Mouse (Mus musculus): ENCODE data around the gene Ifna16. TPM values are rescaled to one million over a fixed set of nuclear protein-coding genes. Genes with fewer than 3 reads are reported as not detected.

Ifna16 gene
- polyA plus RNA-seq (2014; fragmentation: Nextera tagmentation; extraction: Ambion mirVana): not detected in 2 replicates

DNA sequence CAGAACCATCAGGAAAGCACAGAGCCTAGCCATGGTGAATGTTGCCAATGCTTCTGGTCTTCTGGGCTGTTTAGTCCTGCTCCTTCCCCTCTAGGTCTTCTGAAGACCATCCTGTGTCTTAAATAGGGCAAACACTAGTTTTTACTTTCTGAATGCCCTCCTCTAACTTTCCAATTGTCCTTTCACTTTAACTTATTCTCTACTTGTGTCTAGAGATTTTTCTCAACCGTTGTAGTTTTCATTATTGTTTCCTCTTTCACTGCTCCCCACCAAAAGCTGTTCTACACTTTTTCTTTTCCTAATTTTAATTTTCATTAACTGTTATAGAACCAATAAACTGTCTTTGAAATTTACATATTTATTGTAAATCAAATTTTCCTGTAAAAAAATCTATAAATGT is at the start of gene Ifna16:
Ifna16 (minus strand) TSS at position 101 of the 400 bp plus-strand sequence.
- Histone ChIP-seq H3K36me3 (ENCODE audit: control insufficient read depth, insufficient read depth, low read length) (no peaks in the 10 kb centered on the region), H3K4me3 (ENCODE audit: low read depth, low read length) (no peak within 1 kb of the TSS), H3K9ac (ENCODE audit: low read depth, low read length) (no peak within 1 kb of the TSS), H3K9me3 (ENCODE audit: control insufficient read depth, low read length) (no peaks in the 10 kb centered on the region), H3K27ac (replicated peaks; ENCODE audit: low read depth, low read length) (no peak within 1 kb of the TSS), H3K4me1 (ENCODE audit: control insufficient read depth, insufficient read depth, low read length) (no peaks in the 10 kb centered on the region), H3K27me3 (replicated peaks; ENCODE audit: control insufficient read depth, insufficient read depth, low read length) (no peaks in the 10 kb centered on the region), H3K4me2 (ENCODE audit: low read depth, low read length) (no peak within 1 kb of the TSS)
- 76% methylated on average over 1 of the region's 1 CpGs for WGBS
- no peak for DNase-seq (ENCODE audit: low spot score)
- ATAC-seq (ENCODE audit: low read depth): no peak

GRCm38 (mm10) chr4:88723497-88724090 is 46.9 kb upstream of the Ifna16 start:
- ATAC-seq (ENCODE audit: low read depth) (no peak; the same call in 1 of the 2 replicates), DNase-seq (ENCODE audit: low spot score) (peak; percentile 38)
- Histone ChIP-seq H3K27ac (replicated peaks; ENCODE audit: low read depth, low read length) (peak overlapping the region; percentile 70), H3K4me1 (ENCODE audit: control insufficient read depth, insufficient read depth, low read length) (peaks cover 17% of the 10 kb centered on the region), H3K36me3 (ENCODE audit: control insufficient read depth, insufficient read depth, low read length) (peaks cover 15% of the 10 kb centered on the region), H3K4me2 (ENCODE audit: low read depth, low read length) (0 out of 2 replicates have a peak overlapping the region, but pooled peaks have one; percentile 12), H3K9ac (ENCODE audit: low read depth, low read length) (no peak overlapping the region), H3K4me3 (ENCODE audit: low read depth, low read length) (no peak overlapping the region), H3K27me3 (replicated peaks; ENCODE audit: control insufficient read depth, insufficient read depth, low read length) (no peaks in the 10 kb centered on the region), H3K9me3 (ENCODE audit: control insufficient read depth, low read length) (no peaks in the 10 kb centered on the region)
- 56% methylated on average over 8 of the region's 8 CpGs for WGBS

DNA sequence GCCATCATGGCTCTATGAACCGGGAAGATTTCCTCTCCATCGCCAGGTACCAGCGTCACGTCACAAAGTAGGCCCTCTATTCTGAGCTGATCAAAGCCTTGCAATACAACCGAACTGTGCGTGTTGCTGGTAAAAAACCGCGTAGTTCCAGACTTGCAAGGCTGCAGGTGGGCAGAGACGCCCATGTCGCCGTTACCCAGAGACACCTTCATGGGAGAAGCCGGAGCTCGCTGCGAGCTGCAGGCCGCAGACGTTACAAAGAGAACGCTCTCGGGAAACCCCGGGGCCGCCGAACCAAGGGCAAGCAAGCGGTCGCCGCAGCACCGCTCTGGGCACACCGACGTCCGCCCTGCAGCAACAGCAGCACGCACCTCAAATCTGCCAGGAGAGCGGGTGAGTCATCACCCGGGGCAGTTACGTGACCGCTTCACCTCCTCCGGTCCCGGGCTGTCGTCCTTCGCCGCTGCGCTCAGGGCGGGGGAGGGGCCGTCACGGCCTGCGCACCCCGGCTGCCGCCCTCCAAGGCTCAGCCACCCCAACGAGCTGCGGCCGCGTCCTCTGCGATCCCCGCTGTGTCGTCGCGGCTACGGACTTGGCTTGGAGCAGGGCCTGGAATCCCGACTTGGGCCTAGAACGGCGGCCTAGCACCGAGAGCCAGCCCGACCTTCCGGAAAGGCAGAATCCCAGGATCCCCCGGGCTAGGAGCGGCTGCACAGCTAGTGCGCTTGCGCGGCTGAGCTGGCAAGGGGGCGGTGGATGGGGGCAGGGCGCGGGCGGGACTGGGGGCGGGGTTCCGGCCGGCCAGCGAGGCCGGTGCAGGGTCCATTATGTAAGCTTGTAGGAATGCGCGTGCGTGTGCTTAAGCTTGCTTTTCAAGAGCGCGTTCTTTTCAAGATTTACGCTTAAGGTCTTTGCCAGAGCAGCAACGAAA is 45.3 kb upstream of the Ifna16 start, which contains the start of the genes Gm26566 and Klhl9:
Gm26566 (plus strand) TSS at position 15 of the 931 bp plus-strand sequence.
Klhl9 (minus strand) TSS at position 675 of the 931 bp plus-strand sequence.
- peak within 1 kb of the TSS; percentile 96 for H3K4me3 ChIP-seq (ENCODE audit: low read depth, low read length)
- DNase-seq (ENCODE audit: low spot score) (peak; percentile 99), ATAC-seq (ENCODE audit: low read depth) (peak; percentile 94)
- H3K27ac ChIP-seq (replicated peaks; ENCODE audit: low read depth, low read length): peak within 1 kb of the TSS; percentile 98
- H3K9me3 ChIP-seq (ENCODE audit: control insufficient read depth, low read length): no peaks in the 10 kb centered on the region
- no peaks in the 10 kb centered on the region for H3K27me3 ChIP-seq (replicated peaks; ENCODE audit: control insufficient read depth, insufficient read depth, low read length)
- peaks cover 25% of the 10 kb centered on the region for H3K36me3 ChIP-seq (ENCODE audit: control insufficient read depth, insufficient read depth, low read length)
- peaks cover 25% of the 10 kb centered on the region for H3K4me1 ChIP-seq (ENCODE audit: control insufficient read depth, insufficient read depth, low read length)
- peak within 1 kb of the TSS; percentile 76 for H3K4me2 ChIP-seq (ENCODE audit: low read depth, low read length)
- WGBS: under 1% methylated on average over 44 of the region's 82 CpGs
- peak within 1 kb of the TSS; percentile 100 for H3K9ac ChIP-seq (ENCODE audit: low read depth, low read length)

GRCm38 (mm10) chr4:88718715-88719114 is 42.0 kb upstream of the Ifna16 start:
- Histone ChIP-seq H3K4me3 (ENCODE audit: low read depth, low read length) (peak overlapping the region; percentile 38), H3K4me2 (ENCODE audit: low read depth, low read length) (peak overlapping the region; percentile 76), H3K27ac (replicated peaks; ENCODE audit: low read depth, low read length) (no peak overlapping the region), H3K9ac (ENCODE audit: low read depth, low read length) (peak overlapping the region; percentile 52), H3K9me3 (ENCODE audit: control insufficient read depth, low read length) (no peaks in the 10 kb centered on the region), H3K27me3 (replicated peaks; ENCODE audit: control insufficient read depth, insufficient read depth, low read length) (no peaks in the 10 kb centered on the region), H3K4me1 (ENCODE audit: control insufficient read depth, insufficient read depth, low read length) (peaks cover 25% of the 10 kb centered on the region), H3K36me3 (ENCODE audit: control insufficient read depth, insufficient read depth, low read length) (peaks cover 47% of the 10 kb centered on the region)
- DNase-seq (ENCODE audit: low spot score) (no peak), ATAC-seq (ENCODE audit: low read depth) (no peak)
- WGBS: 36% methylated on average over 1 of the region's 1 CpGs

DNA sequence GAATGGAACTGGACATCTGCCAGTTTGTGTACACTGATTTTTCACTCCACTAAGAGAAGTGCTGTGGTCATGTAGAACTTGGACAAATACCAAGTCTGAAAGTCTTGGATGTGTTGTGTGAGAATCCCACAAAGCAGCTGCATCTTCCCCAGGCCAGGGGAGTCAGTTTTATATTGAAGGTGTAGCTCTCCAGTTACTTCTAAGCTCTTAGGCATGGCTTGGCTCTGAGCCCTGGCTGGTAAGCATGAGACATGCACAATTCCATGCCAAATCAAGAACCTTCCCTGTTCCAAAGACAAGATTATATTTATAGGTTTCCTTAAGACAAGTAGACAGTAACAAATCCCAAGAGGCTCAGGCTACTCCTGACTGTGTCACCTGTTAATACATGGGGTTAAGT is 38.3 kb upstream of the Ifna16 start:
- Histone ChIP-seq H3K27me3 (replicated peaks; ENCODE audit: control insufficient read depth, insufficient read depth, low read length) (no peaks in the 10 kb centered on the region), H3K9ac (ENCODE audit: low read depth, low read length) (no peak overlapping the region), H3K4me3 (ENCODE audit: low read depth, low read length) (no peak overlapping the region), H3K9me3 (ENCODE audit: control insufficient read depth, low read length) (no peaks in the 10 kb centered on the region), H3K27ac (replicated peaks; ENCODE audit: low read depth, low read length) (no peak overlapping the region), H3K36me3 (ENCODE audit: control insufficient read depth, insufficient read depth, low read length) (peaks cover 47% of the 10 kb centered on the region), H3K4me2 (ENCODE audit: low read depth, low read length) (no peak overlapping the region), H3K4me1 (ENCODE audit: control insufficient read depth, insufficient read depth, low read length) (peaks cover 13% of the 10 kb centered on the region)
- DNase-seq (ENCODE audit: low spot score) (no peak), ATAC-seq (ENCODE audit: low read depth) (no peak)

GRCm38 (mm10) chr4:88714281-88714680 is 37.6 kb upstream of the Ifna16 start:
- Histone ChIP-seq H3K27ac (replicated peaks; ENCODE audit: low read depth, low read length) (no peak overlapping the region), H3K36me3 (ENCODE audit: control insufficient read depth, insufficient read depth, low read length) (peaks cover 45% of the 10 kb centered on the region), H3K9ac (ENCODE audit: low read depth, low read length) (no peak overlapping the region), H3K27me3 (replicated peaks; ENCODE audit: control insufficient read depth, insufficient read depth, low read length) (no peaks in the 10 kb centered on the region), H3K4me1 (ENCODE audit: control insufficient read depth, insufficient read depth, low read length) (peaks cover 11% of the 10 kb centered on the region), H3K9me3 (ENCODE audit: control insufficient read depth, low read length) (no peaks in the 10 kb centered on the region), H3K4me3 (ENCODE audit: low read depth, low read length) (no peak overlapping the region), H3K4me2 (ENCODE audit: low read depth, low read length) (no peak overlapping the region)
- ATAC-seq (ENCODE audit: low read depth) (no peak), DNase-seq (ENCODE audit: low spot score) (no peak)
- 78% methylated on average over 1 of the region's 1 CpGs for WGBS

- Histone ChIP-seq H3K27me3 (replicated peaks; ENCODE audit: control insufficient read depth, insufficient read depth, low read length) (no peaks in the 10 kb centered on the region), H3K36me3 (ENCODE audit: control insufficient read depth, insufficient read depth, low read length) (no peaks in the 10 kb centered on the region), H3K4me3 (ENCODE audit: low read depth, low read length) (no peak overlapping the region), H3K9ac (ENCODE audit: low read depth, low read length) (no peak overlapping the region), H3K4me1 (ENCODE audit: control insufficient read depth, insufficient read depth, low read length) (no peaks in the 10 kb centered on the region), H3K4me2 (ENCODE audit: low read depth, low read length) (no peak overlapping the region), H3K27ac (replicated peaks; ENCODE audit: low read depth, low read length) (no peak overlapping the region), H3K9me3 (ENCODE audit: control insufficient read depth, low read length) (no peaks in the 10 kb centered on the region)
- 90% methylated on average over 1 of the region's 1 CpGs for WGBS
- DNase-seq (ENCODE audit: low spot score): no peak
- ATAC-seq (ENCODE audit: low read depth): no peak
These were observed 30.6 kb upstream of the Ifna16 start for GRCm38 (mm10) chr4:88707128-88707826.

GRCm38 (mm10) chr4:88705924-88706323 is 29.2 kb upstream of the Ifna16 start:
- Histone ChIP-seq H3K27me3 (replicated peaks; ENCODE audit: control insufficient read depth, insufficient read depth, low read length) (no peaks in the 10 kb centered on the region), H3K9ac (ENCODE audit: low read depth, low read length) (no peak overlapping the region), H3K9me3 (ENCODE audit: control insufficient read depth, low read length) (no peaks in the 10 kb centered on the region), H3K4me2 (ENCODE audit: low read depth, low read length) (no peak overlapping the region), H3K4me1 (ENCODE audit: control insufficient read depth, insufficient read depth, low read length) (no peaks in the 10 kb centered on the region), H3K4me3 (ENCODE audit: low read depth, low read length) (no peak overlapping the region), H3K27ac (replicated peaks; ENCODE audit: low read depth, low read length) (no peak overlapping the region), H3K36me3 (ENCODE audit: control insufficient read depth, insufficient read depth, low read length) (no peaks in the 10 kb centered on the region)
- WGBS: 36% methylated on average over 3 of the region's 3 CpGs
- no peak for DNase-seq (ENCODE audit: low spot score)
- no peak for ATAC-seq (ENCODE audit: low read depth)

Measured in embryonic facial prominence, embryonic 14.5 days (tissue).